Mouse (Mus musculus) lung, postnatal 0 days (tissue): ENCODE measurements at regions not wholly inside any gene's neighbourhood (a gene's known extent, or its start where the extent isn't known, plus 50 kb on each side); places are given as distances from the start of the nearest gene placed in this dataset. TPM values are rescaled to one million over a fixed set of nuclear protein-coding genes. Genes with fewer than 3 reads are reported as not detected.

Source experiments
- ATAC-seq: fragments of 200-750 bp; cut with Nextera tagmentation; 2 replicates; pipeline ENCODE4 v1.8.0; 2017; ENCODE audit warnings: moderate library complexity
- DNase-seq: peaks from one replicate; pipeline ENCODE4 v3.0.0-alpha.2; 2016; ENCODE audit warnings: low spot score
- H3K27ac ChIP-seq: fragments of 300-500 bp; sonication (generic); 2 replicates; pipeline ENCODE4 v1.5.1; 2014; ENCODE audit warnings: antibody characterized with exemption, mild to moderate bottlenecking, low read length, mixed read lengths
- H3K27me3 ChIP-seq: fragments of 300-500 bp; sonication (generic); replicated peaks from 2 replicates; pipeline ENCODE4 v1.6.1; 2014; ENCODE audit warnings: low read length, mixed read lengths; ENCODE audit not compliant: insufficient read depth
- H3K36me3 ChIP-seq: fragments of 300-500 bp; sonication (generic); 2 replicates; pipeline ENCODE4 v1.6.1; 2014; ENCODE audit warnings: low read length, mixed read lengths; ENCODE audit not compliant: insufficient read depth
- H3K4me1 ChIP-seq: fragments of 300-500 bp; sonication (generic); 2 replicates; pipeline ENCODE4 v1.6.1; 2014; ENCODE audit warnings: antibody characterized with exemption, low read depth, low read length, mixed read lengths; ENCODE audit not compliant: insufficient read depth
- H3K4me2 ChIP-seq: fragments of 300-500 bp; sonication (generic); replicated peaks from 2 replicates; pipeline ENCODE4 v1.6.1; 2014; ENCODE audit warnings: low read depth, mild to moderate bottlenecking, low read length, moderate library complexity, mixed read lengths
- H3K4me3 ChIP-seq: fragments of 300-500 bp; sonication (generic); 2 replicates; pipeline ENCODE4 v1.5.1; 2014; ENCODE audit warnings: low read depth, low read length
- H3K9ac ChIP-seq: fragments of 300-500 bp; sonication (generic); replicated peaks from 2 replicates; pipeline ENCODE4 v1.6.1; 2014; ENCODE audit warnings: low read depth, mild to moderate bottlenecking
- H3K9me3 ChIP-seq: fragments of 300-500 bp; sonication (generic); 2 replicates; pipeline ENCODE4 v1.6.1; 2016; ENCODE audit warnings: low read length, mixed read lengths
- CTCF ChIP-seq: IDR thresholded peaks from 2 replicates; pipeline ENCODE4 v1.5.1; 2016; ENCODE audit warnings: antibody characterized with exemption, mild to moderate bottlenecking
- EP300 ChIP-seq: IDR thresholded peaks from 2 replicates; pipeline ENCODE4 v1.6.1; 2016; ENCODE audit warnings: antibody characterized with exemption, mild to moderate bottlenecking, control low read depth
- WGBS: fragments of 180-500 bp; shearing (Covaris S2); extraction: QIAGEN DNeasy Blood & Tissue Kit; methylation state at CpG from one replicate; pipeline ENCODE4 v1.1.7; 2014; 5-methylcytosine and 5-hydroxymethylcytosine counted together
- microRNA-seq: library from miRNA; unstranded; fragments of <30 nt; microRNA quantifications from one replicate; pipeline ENCODE4, GENCODE M21; 2016

- TF ChIP-seq EP300 (no peak), CTCF (no peak)
- H3K4me1 ChIP-seq = no peaks in the 10 kb centered on the region
- H3K4me3 ChIP-seq = no peak overlapping the region
- H3K36me3 ChIP-seq = no peaks in the 10 kb centered on the region
- WGBS = 63% methylated on average over 5 of the region's 5 CpGs
- ATAC-seq (no peak), DNase-seq (no peak)
- no peak overlapping the region for H3K4me2 ChIP-seq
- no peak overlapping the region for H3K27ac ChIP-seq
- H3K27me3 ChIP-seq = no peaks in the 10 kb centered on the region
- H3K9ac ChIP-seq = no peak overlapping the region
- H3K9me3 ChIP-seq = no peaks in the 10 kb centered on the region
These were observed 787.2 kb downstream of the Tlr4 start for GRCm38 (mm10) chr4:67614486-67615067.

- TF ChIP-seq CTCF (no peak), EP300 (no peak)
- no peak for ATAC-seq
These were observed 799.3 kb downstream of the Tlr4 start for GRCm38 (mm10) chr4:67626641-67627040.

GRCm38 (mm10) chr4:67646090-67646489, 818.7 kb downstream of the Tlr4 start:
- no peak overlapping the region for H3K9ac ChIP-seq
- H3K9me3 ChIP-seq = no peaks in the 10 kb centered on the region
- no peak overlapping the region for H3K4me3 ChIP-seq
- H3K27me3 ChIP-seq = no peaks in the 10 kb centered on the region
- 17% methylated on average over 1 of the region's 2 CpGs for WGBS
- no peaks in the 10 kb centered on the region for H3K4me1 ChIP-seq
- ATAC-seq (no peak), DNase-seq (no peak)
- H3K36me3 ChIP-seq = no peaks in the 10 kb centered on the region
- no peak overlapping the region for H3K27ac ChIP-seq
- TF ChIP-seq CTCF (no peak), EP300 (no peak)
- no peak overlapping the region for H3K4me2 ChIP-seq

More at GRCm38 (mm10) chr4:67626641-67627040, 799.3 kb downstream of the Tlr4 start:
- no peaks in the 10 kb centered on the region for H3K4me1 ChIP-seq
- no peaks in the 10 kb centered on the region for H3K36me3 ChIP-seq
- DNase-seq = no peak
- H3K4me3 ChIP-seq = no peak overlapping the region
- H3K27ac ChIP-seq = no peak overlapping the region
- no peak overlapping the region for H3K9ac ChIP-seq
- no peak overlapping the region for H3K4me2 ChIP-seq
- no peaks in the 10 kb centered on the region for H3K27me3 ChIP-seq
- no peaks in the 10 kb centered on the region for H3K9me3 ChIP-seq

GRCm38 (mm10) chr4:67662122-67662521, 834.7 kb downstream of the Tlr4 start:
- 63% methylated on average over 3 of the region's 3 CpGs for WGBS
- H3K4me2 ChIP-seq = no peak overlapping the region

GRCm38 (mm10) chr4:67673961-67674360, 846.6 kb downstream of the Tlr4 start:
- H3K27ac ChIP-seq = no peak overlapping the region
- H3K27me3 ChIP-seq = no peaks in the 10 kb centered on the region
- whole genome bisulfite sequencing = 43% methylated on average over 1 of the region's 1 CpGs
- DNase-seq (no peak), ATAC-seq (no peak)
- TF ChIP-seq CTCF (no peak), EP300 (no peak)
- no peaks in the 10 kb centered on the region for H3K4me1 ChIP-seq
- no peak overlapping the region for H3K4me3 ChIP-seq
- no peak overlapping the region for H3K4me2 ChIP-seq
- no peak overlapping the region for H3K9ac ChIP-seq
- H3K36me3 ChIP-seq = no peaks in the 10 kb centered on the region
- no peaks in the 10 kb centered on the region for H3K9me3 ChIP-seq

More at GRCm38 (mm10) chr4:67662122-67662521, 834.7 kb downstream of the Tlr4 start:
- H3K9me3 ChIP-seq = no peaks in the 10 kb centered on the region
- H3K36me3 ChIP-seq = no peaks in the 10 kb centered on the region
- H3K4me1 ChIP-seq = no peaks in the 10 kb centered on the region
- H3K9ac ChIP-seq = no peak overlapping the region
- ATAC-seq (no peak), DNase-seq (no peak)
- TF ChIP-seq CTCF = no peak
- no peak for TF ChIP-seq EP300
- H3K27ac ChIP-seq = no peak overlapping the region
- H3K27me3 ChIP-seq = no peaks in the 10 kb centered on the region
- no peak overlapping the region for H3K4me3 ChIP-seq

- Histone ChIP-seq H3K9ac (no peak overlapping the region), H3K27me3 (no peaks in the 10 kb centered on the region), H3K4me3 (no peak overlapping the region), H3K9me3 (no peaks in the 10 kb centered on the region), H3K27ac (no peak overlapping the region), H3K4me2 (no peak overlapping the region), H3K4me1 (no peaks in the 10 kb centered on the region), H3K36me3 (no peaks in the 10 kb centered on the region)
- no peak for ATAC-seq
- DNase-seq = no peak
- 73% methylated on average over 1 of the region's 1 CpGs for WGBS
- TF ChIP-seq EP300 = no peak
- TF ChIP-seq CTCF = no peak
These were observed 850.2 kb downstream of the Tlr4 start for GRCm38 (mm10) chr4:67677589-67677988.

GRCm38 (mm10) chr4:67698438-67698837, 871.1 kb downstream of the Tlr4 start:
- H3K9me3 ChIP-seq = no peaks in the 10 kb centered on the region
- H3K27ac ChIP-seq = no peak overlapping the region
- no peak for TF ChIP-seq CTCF
- TF ChIP-seq EP300 = no peak
- H3K4me2 ChIP-seq = no peak overlapping the region
- no peaks in the 10 kb centered on the region for H3K27me3 ChIP-seq
- no peak overlapping the region for H3K9ac ChIP-seq
- DNase-seq = no peak
- no peaks in the 10 kb centered on the region for H3K4me1 ChIP-seq
- no peaks in the 10 kb centered on the region for H3K36me3 ChIP-seq
- no peak for ATAC-seq
- H3K4me3 ChIP-seq = no peak overlapping the region

Small RNA genes lying in the stretch of these regions (microRNA-seq; reads per million reads assigned to microRNA genes)
- gene Gm44497 = not detected
